Mouse (Mus musculus): ENCODE measurements around the gene Rpl13a. TPM values are rescaled to one million over a fixed set of nuclear protein-coding genes. Genes with fewer than 3 reads are reported as not detected.
"Not testable (repeated sequence)": the region's sequence is repeated elsewhere in the genome, so short reads cannot be mapped to it uniquely, and the experiment has no call there.

Rpl13a gene
- polyA plus RNA-seq, 1 experiment from 2014 or later = 668 TPM

- Histone ChIP-seq H3K27me3 (ENCODE audit: control insufficient read depth, insufficient read depth, low read length) (no peaks in the 10 kb centered on the region), H3K4me3 (ENCODE audit: low read depth, low read length) (no peak overlapping the region), H3K9ac (replicated peaks; ENCODE audit: low read depth, low read length) (no peak overlapping the region), H3K27ac (ENCODE audit: low read depth, low read length) (no peak overlapping the region), H3K36me3 (ENCODE audit: control insufficient read depth, insufficient read depth, low read length) (no peaks in the 10 kb centered on the region), H3K4me1 (ENCODE audit: control insufficient read depth, insufficient read depth, low read length) (no peaks in the 10 kb centered on the region), H3K9me3 (ENCODE audit: control insufficient read depth, low read length) (no peaks in the 10 kb centered on the region), H3K4me2 (ENCODE audit: low read depth, low read length) (no peak overlapping the region)
- WGBS = 80% methylated on average over 5 of the region's 5 CpGs
- no peak for ATAC-seq (ENCODE audit: low read depth)
These were observed 23.6 kb downstream of the Rpl13a start for GRCm38 (mm10) chr7:45104941-45105340.

- WGBS = 69% methylated on average over 7 of the region's 7 CpGs
- Histone ChIP-seq H3K36me3 (ENCODE audit: control insufficient read depth, insufficient read depth, low read length) (no peaks in the 10 kb centered on the region), H3K27ac (ENCODE audit: low read depth, low read length) (no peak within 1 kb of the TSS), H3K4me1 (ENCODE audit: control insufficient read depth, insufficient read depth, low read length) (no peaks in the 10 kb centered on the region), H3K9me3 (ENCODE audit: control insufficient read depth, low read length) (no peaks in the 10 kb centered on the region), H3K9ac (replicated peaks; ENCODE audit: low read depth, low read length) (no peak within 1 kb of the TSS), H3K27me3 (ENCODE audit: control insufficient read depth, insufficient read depth, low read length) (no peaks in the 10 kb centered on the region), H3K4me3 (ENCODE audit: low read depth, low read length) (no peak within 1 kb of the TSS; the same call in 1 of the 2 replicates), H3K4me2 (ENCODE audit: low read depth, low read length) (peak within 1 kb of the TSS; percentile 29; the same call in 1 of the 2 replicates)
- no peak for ATAC-seq (ENCODE audit: low read depth)
These were observed 24.8 kb downstream of the Rpl13a start, which contains the start of gene Fcgrt for GRCm38 (mm10) chr7:45103652-45104180. Gene Fcgrt (minus strand): TSS chr7:45103851.

GRCm38 (mm10) chr7:45102940-45103585 lies 25.5 kb downstream of the Rpl13a start:
- 84% methylated on average over 9 of the region's 9 CpGs for WGBS
- no peaks in the 10 kb centered on the region for H3K4me1 ChIP-seq (ENCODE audit: control insufficient read depth, insufficient read depth, low read length)
- H3K9me3 ChIP-seq (ENCODE audit: control insufficient read depth, low read length) = no peaks in the 10 kb centered on the region
- H3K27ac ChIP-seq (ENCODE audit: low read depth, low read length) = no peak overlapping the region
- no peaks in the 10 kb centered on the region for H3K27me3 ChIP-seq (ENCODE audit: control insufficient read depth, insufficient read depth, low read length)
- no peak for ATAC-seq (ENCODE audit: low read depth)
- H3K4me2 ChIP-seq (ENCODE audit: low read depth, low read length) = peak overlapping the region; percentile 29; the same call in 1 of the 2 replicates
- H3K4me3 ChIP-seq (ENCODE audit: low read depth, low read length) = no peak overlapping the region; the same call in 1 of the 2 replicates
- H3K9ac ChIP-seq (replicated peaks; ENCODE audit: low read depth, low read length) = no peak overlapping the region
- H3K36me3 ChIP-seq (ENCODE audit: control insufficient read depth, insufficient read depth, low read length) = no peaks in the 10 kb centered on the region

- WGBS = 90% methylated on average over 11 of the region's 11 CpGs
These were observed 26.1 kb downstream of the Rpl13a start for GRCm38 (mm10) chr7:45102441-45102840.

GRCm38 (mm10) chr7:45100046-45100445 lies 28.5 kb downstream of the Rpl13a start:
- WGBS = 93% methylated on average over 6 of the region's 6 CpGs
- H3K27me3 ChIP-seq (ENCODE audit: control insufficient read depth, insufficient read depth, low read length) = no peaks in the 10 kb centered on the region
- H3K9ac ChIP-seq (replicated peaks; ENCODE audit: low read depth, low read length) = no peak overlapping the region
- H3K4me3 ChIP-seq (ENCODE audit: low read depth, low read length) = no peak overlapping the region
- H3K4me2 ChIP-seq (ENCODE audit: low read depth, low read length) = no peak overlapping the region
- H3K9me3 ChIP-seq (ENCODE audit: control insufficient read depth, low read length) = no peaks in the 10 kb centered on the region
- no peak overlapping the region for H3K27ac ChIP-seq (ENCODE audit: low read depth, low read length)
- no peak for ATAC-seq (ENCODE audit: low read depth)
- H3K36me3 ChIP-seq (ENCODE audit: control insufficient read depth, insufficient read depth, low read length) = no peaks in the 10 kb centered on the region
- H3K4me1 ChIP-seq (ENCODE audit: control insufficient read depth, insufficient read depth, low read length) = no peaks in the 10 kb centered on the region

More at GRCm38 (mm10) chr7:45102441-45102840, 26.1 kb downstream of the Rpl13a start:
- H3K9ac ChIP-seq (replicated peaks; ENCODE audit: low read depth, low read length) = no peak overlapping the region
- H3K4me1 ChIP-seq (ENCODE audit: control insufficient read depth, insufficient read depth, low read length) = no peaks in the 10 kb centered on the region
- no peak overlapping the region for H3K4me2 ChIP-seq (ENCODE audit: low read depth, low read length)
- H3K4me3 ChIP-seq (ENCODE audit: low read depth, low read length) = no peak overlapping the region
- no peak for ATAC-seq (ENCODE audit: low read depth)
- H3K36me3 ChIP-seq (ENCODE audit: control insufficient read depth, insufficient read depth, low read length) = no peaks in the 10 kb centered on the region
- no peaks in the 10 kb centered on the region for H3K27me3 ChIP-seq (ENCODE audit: control insufficient read depth, insufficient read depth, low read length)
- no peaks in the 10 kb centered on the region for H3K9me3 ChIP-seq (ENCODE audit: control insufficient read depth, low read length)
- no peak overlapping the region for H3K27ac ChIP-seq (ENCODE audit: low read depth, low read length)

- no peaks in the 10 kb centered on the region for H3K4me1 ChIP-seq (ENCODE audit: control insufficient read depth, insufficient read depth, low read length)
- no peak overlapping the region for H3K4me3 ChIP-seq (ENCODE audit: low read depth, low read length)
- H3K36me3 ChIP-seq (ENCODE audit: control insufficient read depth, insufficient read depth, low read length) = no peaks in the 10 kb centered on the region
- no peak overlapping the region for H3K4me2 ChIP-seq (ENCODE audit: low read depth, low read length)
- WGBS = 89% methylated on average over 8 of the region's 8 CpGs
- no peaks in the 10 kb centered on the region for H3K27me3 ChIP-seq (ENCODE audit: control insufficient read depth, insufficient read depth, low read length)
- ATAC-seq (ENCODE audit: low read depth) = no peak
- no peaks in the 10 kb centered on the region for H3K9me3 ChIP-seq (ENCODE audit: control insufficient read depth, low read length)
- H3K9ac ChIP-seq (replicated peaks; ENCODE audit: low read depth, low read length) = no peak overlapping the region
- H3K27ac ChIP-seq (ENCODE audit: low read depth, low read length) = no peak overlapping the region
These were observed 29.9 kb downstream of the Rpl13a start for GRCm38 (mm10) chr7:45098541-45099240.

- 75% methylated on average over 6 of the region's 6 CpGs for WGBS
These were observed 31.1 kb downstream of the Rpl13a start for GRCm38 (mm10) chr7:45097479-45097878.

GRCm38 (mm10) chr7:45095965-45096364 lies 32.6 kb downstream of the Rpl13a start:
- H3K36me3 ChIP-seq (ENCODE audit: control insufficient read depth, insufficient read depth, low read length); H3K9ac ChIP-seq (replicated peaks; ENCODE audit: low read depth, low read length); ATAC-seq (ENCODE audit: low read depth); H3K27me3 ChIP-seq (ENCODE audit: control insufficient read depth, insufficient read depth, low read length); H3K4me3 ChIP-seq (ENCODE audit: low read depth, low read length); H3K4me2 ChIP-seq (ENCODE audit: low read depth, low read length); H3K9me3 ChIP-seq (ENCODE audit: control insufficient read depth, low read length); H3K4me1 ChIP-seq (ENCODE audit: control insufficient read depth, insufficient read depth, low read length); H3K27ac ChIP-seq (ENCODE audit: low read depth, low read length): not testable (repeated sequence)
- WGBS = 96% methylated on average over 14 of the region's 14 CpGs

More at GRCm38 (mm10) chr7:45097479-45097878, 31.1 kb downstream of the Rpl13a start:
- no peaks in the 10 kb centered on the region for H3K27me3 ChIP-seq (ENCODE audit: control insufficient read depth, insufficient read depth, low read length)
- no peaks in the 10 kb centered on the region for H3K9me3 ChIP-seq (ENCODE audit: control insufficient read depth, low read length)
- H3K9ac ChIP-seq (replicated peaks; ENCODE audit: low read depth, low read length) = no peak overlapping the region
- ATAC-seq (ENCODE audit: low read depth) = no peak
- H3K4me2 ChIP-seq (ENCODE audit: low read depth, low read length) = no peak overlapping the region
- no peak overlapping the region for H3K4me3 ChIP-seq (ENCODE audit: low read depth, low read length)
- H3K36me3 ChIP-seq (ENCODE audit: control insufficient read depth, insufficient read depth, low read length) = no peaks in the 10 kb centered on the region
- no peak overlapping the region for H3K27ac ChIP-seq (ENCODE audit: low read depth, low read length)
- no peaks in the 10 kb centered on the region for H3K4me1 ChIP-seq (ENCODE audit: control insufficient read depth, insufficient read depth, low read length)

- no peaks in the 10 kb centered on the region for H3K9me3 ChIP-seq (ENCODE audit: control insufficient read depth, low read length)
- no peak overlapping the region for H3K4me3 ChIP-seq (ENCODE audit: low read depth, low read length)
- H3K27ac ChIP-seq (ENCODE audit: low read depth, low read length) = no peak overlapping the region
- no peaks in the 10 kb centered on the region for H3K27me3 ChIP-seq (ENCODE audit: control insufficient read depth, insufficient read depth, low read length)
- H3K4me2 ChIP-seq (ENCODE audit: low read depth, low read length) = no peak overlapping the region
- ATAC-seq (ENCODE audit: low read depth) = no peak
- no peaks in the 10 kb centered on the region for H3K36me3 ChIP-seq (ENCODE audit: control insufficient read depth, insufficient read depth, low read length)
- 0 out of 2 replicates have a peak, but pooled peaks cover 4% of the 10 kb centered on the region for H3K4me1 ChIP-seq (ENCODE audit: control insufficient read depth, insufficient read depth, low read length)
- H3K9ac ChIP-seq (replicated peaks; ENCODE audit: low read depth, low read length) = no peak overlapping the region
- WGBS = 80% methylated on average over 6 of the region's 6 CpGs
These were observed 33.2 kb downstream of the Rpl13a start for GRCm38 (mm10) chr7:45095367-45095766.
